Mouse (Mus musculus) spleen, postnatal 36 days (tissue): ENCODE results near the gene Agbl4.

Experiments used
- DNase-seq, 2 experiments: peaks; one replicate each; pipeline ENCODE4 v3.0.0; 2022; ENCODE audit warnings: low spot score in 2 of 2, mixed read lengths in 1 of 2

Agbl4 gene

DNA sequence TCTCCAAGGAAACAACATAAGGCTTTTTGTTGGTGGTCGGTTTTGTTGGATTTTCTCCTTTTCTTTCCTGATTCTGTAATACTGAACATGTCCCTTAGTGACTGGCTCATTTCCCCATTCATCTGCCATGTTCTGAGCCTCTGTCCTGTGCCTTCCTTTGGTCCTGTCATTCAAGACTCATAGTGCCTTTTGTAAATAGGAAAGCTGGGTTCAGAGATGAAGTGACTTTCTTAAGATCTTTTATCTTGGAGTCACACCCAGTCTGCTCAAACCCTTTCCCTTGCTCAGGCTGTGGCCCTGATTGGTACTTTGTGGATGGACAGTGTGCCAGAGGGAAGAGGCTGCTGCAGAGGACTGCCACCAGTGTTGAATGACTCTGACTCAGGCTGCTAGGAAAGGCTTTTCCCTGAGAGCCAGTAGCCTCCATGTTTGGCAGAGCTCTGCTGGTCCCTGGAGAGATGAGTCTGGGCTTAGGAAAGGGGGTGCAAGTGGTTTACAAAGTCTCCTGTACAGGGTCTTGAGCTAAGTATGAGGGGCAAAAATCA, 1047.2 kb downstream of the Agbl4 start:
- DNase-seq = no peak

DNA sequence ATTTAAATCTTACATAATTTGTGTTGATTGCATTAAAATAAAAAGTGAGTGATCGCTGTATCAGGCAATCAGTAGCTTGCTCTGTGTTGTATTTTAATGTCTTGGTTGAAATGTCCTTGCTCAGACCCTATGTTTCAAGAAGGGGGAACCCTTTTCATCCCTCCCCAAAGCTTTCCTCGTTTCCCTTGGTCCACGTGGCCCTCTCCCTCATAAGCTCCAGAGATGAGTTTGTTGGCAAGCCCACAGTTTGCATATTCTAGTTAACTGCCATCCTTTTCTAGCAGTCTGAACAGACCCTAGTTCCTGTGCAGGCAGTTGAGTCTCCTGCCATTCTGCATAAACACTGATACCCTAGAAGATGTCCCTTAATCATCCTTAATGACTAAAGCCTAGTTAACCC, 1050.5 kb downstream of the Agbl4 start:
- no peak for DNase-seq

DNA sequence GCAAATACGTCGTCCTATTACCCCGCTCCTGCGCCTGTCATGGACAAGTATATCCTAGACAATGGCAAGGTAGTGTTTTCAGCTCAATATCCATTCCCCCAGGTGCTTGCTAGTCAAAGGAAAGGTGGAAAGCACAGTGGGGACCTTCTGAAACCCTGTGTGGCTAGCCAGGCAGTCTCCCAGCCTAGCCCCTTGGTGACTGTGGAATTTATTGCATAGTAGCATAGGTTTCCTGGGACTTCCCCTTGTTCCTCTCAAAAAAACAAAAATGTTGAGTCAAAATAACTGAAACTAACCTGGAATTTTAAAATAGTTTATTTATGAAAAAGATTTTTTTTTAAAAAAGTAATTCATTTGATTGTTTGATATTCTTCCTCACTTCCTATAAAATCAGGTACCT, 1051.1 kb downstream of the Agbl4 start:
- DNase-seq = no peak

DNA sequence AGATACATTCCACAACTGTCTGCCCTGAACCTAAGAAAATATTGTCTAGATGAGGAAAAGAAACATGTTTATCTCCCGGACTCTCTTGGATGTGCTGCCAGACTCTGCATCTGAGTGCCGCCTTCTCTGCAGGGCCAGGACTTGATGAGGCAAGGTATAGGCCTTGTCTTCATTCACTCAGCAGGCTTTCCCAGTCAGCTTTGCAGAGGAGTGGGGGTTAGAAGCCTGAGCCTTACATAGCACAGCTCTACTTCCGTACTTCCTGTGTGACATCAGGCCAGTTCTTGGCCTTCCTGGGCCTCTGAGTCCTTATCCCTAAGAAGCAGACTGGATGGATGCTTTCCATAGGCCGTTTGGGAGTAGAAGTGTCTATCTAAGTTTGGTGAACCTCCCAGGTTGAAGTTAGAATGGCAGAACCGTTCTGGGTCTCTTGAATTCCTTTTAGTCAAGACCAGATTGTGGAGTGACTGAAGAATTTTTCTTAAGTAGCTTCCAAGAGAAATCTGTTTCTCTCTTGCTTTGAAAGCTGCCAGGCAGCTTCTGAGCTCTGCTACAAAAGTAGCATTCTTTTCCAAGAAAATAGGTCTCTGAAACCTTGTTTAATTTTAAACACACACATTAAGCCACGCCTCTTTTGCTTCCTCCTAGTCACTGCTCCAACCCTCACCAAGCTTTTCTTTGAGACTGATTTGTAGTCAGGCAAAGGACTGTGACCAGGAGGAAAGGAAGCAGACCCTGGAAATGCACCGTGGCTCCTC, 1052.2 kb downstream of the Agbl4 start:
- no peak for DNase-seq

DNA sequence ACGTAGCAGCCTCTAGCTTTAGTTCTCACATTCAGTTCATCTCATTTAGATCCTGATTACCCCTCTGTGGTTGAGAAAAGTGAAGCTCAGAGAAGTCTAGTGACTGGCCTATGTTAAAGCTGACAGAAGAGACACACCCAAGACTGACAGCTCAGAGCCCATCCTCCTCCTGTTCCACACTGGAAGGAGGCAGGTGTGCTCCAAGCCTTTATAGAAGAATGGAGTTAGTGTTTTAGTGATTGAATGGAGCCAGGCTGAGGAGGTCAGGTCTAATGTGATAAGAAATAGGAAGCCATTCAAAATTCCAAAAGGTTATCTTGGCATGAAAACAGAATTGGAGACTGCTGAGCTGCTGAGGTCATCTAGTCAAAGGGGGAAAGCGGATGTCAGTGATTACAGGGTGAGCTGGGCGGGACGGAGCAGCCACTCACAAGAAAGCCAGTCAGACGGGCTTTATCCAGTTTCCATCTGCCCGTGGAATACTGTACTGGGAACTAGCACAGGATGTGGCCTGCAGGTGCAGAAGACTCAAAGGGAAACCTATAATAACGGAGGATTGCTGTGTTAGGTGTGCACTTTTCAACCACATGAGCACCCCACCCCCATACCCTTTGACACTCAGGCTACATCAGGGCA, 1053.9 kb downstream of the Agbl4 start:
- DNase-seq = no peak

DNA sequence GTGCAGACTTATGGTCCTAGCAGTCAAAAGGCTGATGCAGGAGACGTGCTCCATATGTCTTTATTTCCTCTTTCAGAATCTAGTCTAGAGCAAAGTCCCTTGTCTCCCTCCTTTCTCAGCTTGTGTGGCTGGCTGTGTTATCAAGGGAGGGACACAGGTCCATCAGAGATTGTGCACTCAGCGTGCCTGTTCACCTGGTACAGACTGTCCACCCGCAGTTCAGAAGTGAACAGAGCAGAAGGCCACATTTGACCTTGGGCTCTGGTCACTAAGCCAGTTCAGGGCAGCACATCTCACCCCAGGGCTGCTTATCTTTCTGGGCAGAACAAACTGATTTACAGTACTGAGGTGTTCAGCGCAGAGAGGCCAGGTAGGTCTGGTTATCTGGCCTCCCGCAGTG, 1054.7 kb downstream of the Agbl4 start:
- no peak for DNase-seq

DNA sequence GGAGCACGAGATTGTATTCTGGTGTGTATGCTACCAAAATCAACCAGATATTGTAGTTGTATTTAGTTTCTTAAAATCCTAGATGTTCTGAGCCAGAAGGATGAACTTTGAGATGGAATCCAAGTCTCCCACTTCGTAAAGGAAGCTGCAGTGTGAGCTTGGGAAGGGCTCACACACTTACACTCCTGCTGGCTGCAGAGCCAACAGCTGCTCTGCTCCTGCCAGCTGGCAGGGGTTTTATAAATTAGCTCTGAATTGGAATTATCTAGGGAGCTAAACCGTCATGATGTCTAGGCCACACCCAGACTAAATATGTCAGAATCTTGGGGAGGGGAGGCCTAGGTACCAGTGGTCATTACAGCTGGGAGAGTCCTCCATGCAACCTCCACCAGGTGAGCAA, 1055.8 kb downstream of the Agbl4 start:
- DNase-seq = no peak

DNA sequence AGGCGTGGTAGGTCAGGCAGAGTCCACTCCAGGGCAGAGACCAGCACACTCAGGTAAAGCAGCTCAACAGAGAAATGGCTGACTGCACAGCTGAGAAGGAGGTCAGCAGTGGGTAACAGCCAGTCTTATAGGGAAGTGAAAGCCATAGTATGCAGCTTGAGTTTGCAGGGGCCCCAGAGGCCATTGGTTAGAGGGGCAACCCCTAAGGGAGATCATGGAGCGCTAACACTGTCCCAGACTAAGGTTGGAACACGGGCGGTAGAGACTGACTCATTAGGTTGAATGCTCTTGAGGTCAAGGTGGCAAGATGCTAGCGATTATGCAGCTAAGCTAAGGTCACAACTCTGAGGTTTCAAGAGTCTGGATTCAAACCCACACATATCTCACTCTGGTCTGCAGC, 1058.2 kb downstream of the Agbl4 start:
- peak; percentile 69 to 72 for DNase-seq

DNA sequence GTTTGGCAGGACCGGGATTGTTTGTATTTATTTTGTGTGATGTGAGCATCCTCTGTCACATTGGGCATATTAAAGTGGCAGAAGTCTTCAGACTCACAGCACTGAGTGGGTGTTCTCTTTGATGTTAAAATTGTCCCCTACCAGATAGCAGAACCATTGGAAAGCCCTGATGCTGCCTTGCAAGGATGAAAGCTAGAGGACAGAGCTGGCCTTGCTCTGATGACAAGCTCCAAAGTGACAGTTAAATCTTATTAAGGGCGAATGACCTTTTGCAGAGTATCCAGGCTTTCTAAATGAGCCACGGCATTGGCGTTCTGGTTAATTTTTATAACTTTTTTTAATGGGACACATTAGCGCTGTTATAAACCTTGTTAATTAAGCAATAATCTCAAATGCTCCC, 1060.1 kb downstream of the Agbl4 start:
- DNase-seq = no peak

DNA sequence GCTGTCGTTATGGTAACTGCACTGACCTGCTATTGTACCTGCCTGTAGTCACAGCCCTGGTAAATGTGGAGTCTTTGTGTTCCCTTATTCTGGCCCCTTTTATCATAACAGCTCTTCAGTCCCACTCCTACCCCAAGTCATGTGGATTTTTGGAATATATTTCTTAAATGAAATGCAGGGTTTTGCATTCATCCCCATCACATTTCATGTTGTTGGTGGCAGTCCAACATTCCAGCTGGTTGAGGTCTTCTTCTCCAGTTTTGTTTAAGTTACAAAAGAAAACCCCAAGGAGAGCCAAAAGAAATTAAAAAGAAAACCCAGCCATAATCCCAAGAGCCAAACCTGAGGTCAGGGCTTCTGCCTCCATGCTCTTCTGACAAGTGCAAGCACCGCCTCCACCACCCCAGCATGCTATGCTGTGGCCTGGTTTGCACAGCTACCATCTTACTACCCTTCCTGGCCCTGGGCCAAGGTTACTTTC, 1069.9 kb downstream of the Agbl4 start:
- no peak for DNase-seq

DNA sequence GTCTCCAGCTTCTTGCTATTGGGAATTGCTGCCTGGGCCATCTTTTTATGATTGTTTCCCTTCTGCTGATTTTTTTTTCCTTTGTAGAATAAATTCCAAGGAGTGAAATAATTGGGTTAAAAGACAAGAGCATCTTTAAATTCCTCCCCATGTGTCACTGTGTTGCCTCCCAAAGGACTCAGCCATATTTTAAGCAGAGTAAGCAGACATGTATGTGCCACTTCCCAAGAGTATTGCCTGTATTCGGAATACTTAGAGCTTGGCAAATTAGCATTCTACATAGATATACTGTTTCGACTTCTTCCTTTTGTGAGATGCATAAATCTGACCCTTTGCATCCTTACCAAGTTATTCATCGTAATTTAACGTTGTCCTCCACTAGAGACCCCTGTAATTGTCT, 1070.3 kb downstream of the Agbl4 start:
- DNase-seq = no peak

DNA sequence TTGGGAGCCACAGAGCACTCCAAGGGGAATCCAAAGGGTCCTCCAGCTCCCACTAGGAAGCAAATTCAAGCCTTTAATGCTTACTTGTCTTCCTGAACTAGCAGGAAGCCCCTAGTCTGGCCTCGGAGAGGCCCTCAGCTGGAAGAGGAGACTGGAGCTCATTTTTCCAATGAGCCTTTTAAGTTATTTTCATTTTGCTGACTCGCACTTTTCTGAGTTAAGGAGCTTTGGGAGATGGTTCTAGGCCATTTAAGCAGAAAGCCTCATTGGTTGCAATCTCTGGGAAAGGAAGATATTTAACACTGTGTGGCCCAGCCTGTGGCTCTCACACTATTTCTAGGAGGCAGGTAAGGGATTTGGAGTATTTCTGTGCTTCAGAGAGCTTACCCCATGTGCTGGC, 1072.4 kb downstream of the Agbl4 start:
- no peak for DNase-seq

DNA sequence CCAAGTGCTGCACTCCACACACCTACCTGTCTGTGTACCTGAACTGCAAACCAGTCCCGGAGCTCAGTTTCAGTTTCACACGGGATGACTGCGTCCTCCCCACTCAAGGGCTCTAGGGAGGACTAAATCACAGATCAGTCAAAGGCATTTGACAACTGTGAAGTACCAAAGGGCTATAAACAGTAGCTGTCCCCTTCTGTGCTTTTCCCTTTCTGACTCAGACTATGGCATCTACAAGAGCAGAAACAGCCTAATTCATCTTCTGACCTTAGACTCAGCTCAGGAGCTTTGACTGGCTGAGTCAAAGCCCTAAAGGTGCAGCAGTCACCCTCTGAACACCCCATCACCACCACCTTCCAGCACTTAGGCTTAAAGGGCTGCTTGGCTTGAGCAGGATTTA, 1074.3 kb downstream of the Agbl4 start:
- no peak for DNase-seq

DNA sequence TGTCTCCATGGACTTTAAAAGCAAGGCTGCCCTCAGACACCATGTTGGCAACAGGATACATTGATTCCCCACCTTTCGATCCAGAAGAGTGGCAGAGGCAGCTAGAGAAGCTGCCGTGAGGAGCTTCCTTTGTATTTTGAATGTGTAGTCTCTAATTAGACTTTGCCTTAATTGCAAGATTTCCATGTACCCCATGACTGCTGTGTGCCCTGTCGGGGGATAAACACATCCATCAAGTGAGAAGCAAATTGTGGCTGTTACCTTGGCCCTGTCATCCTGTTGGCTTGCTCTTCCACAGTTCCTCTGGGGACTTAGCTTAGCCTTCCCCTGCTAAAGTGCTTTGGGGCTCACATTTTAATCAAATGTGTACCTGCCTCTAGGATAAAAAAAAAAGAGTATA, 1075.0 kb downstream of the Agbl4 start:
- no peak for DNase-seq

DNA sequence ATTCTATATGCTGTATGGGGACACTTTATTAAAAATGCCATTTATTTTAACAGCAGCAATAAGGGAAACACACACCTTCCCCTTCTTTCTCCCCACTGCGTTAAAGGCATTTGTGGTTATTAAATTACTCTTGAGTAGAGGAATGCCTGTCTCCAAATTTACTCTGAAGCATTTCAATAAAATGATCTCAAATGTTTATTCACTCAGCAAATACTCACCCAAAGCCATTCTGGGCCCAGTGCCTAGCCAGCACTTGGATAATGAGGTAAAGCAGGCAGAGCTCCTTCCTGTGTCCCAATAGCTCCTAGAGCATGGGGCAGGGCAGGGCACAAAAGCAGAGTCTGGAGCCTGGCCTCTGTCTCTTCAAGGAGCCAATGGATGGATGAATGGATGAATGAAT, 1075.6 kb downstream of the Agbl4 start:
- DNase-seq = no peak

DNA sequence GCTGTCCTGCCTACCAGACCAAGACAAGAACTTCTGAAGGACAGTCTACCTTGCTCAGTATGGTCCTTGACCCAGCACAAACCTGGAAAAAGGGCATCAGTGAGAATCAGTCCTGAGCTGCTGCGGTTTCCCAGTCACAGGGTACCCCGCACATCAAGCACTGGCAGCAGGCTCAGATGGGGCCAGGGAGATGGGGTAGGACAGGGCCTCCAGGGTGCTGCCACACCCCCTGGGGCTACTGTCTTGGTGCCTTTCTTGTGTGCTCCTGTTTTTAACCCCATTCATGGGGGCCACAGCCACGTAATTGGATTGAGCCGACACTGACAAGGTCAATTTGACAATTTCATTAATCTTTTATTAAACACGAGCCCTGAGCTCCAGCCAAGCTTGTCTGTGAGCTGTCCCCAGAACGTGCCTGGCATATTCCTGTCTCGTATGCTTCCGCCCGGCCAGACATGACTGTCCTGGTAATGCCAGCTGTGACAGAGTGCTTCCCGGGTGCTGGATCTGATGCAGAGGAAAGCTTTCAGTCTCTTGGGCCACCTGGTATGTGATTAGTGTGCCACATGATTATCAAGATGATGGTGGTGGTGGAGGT, 1078.0 kb downstream of the Agbl4 start:
- DNase-seq = no peak

DNA sequence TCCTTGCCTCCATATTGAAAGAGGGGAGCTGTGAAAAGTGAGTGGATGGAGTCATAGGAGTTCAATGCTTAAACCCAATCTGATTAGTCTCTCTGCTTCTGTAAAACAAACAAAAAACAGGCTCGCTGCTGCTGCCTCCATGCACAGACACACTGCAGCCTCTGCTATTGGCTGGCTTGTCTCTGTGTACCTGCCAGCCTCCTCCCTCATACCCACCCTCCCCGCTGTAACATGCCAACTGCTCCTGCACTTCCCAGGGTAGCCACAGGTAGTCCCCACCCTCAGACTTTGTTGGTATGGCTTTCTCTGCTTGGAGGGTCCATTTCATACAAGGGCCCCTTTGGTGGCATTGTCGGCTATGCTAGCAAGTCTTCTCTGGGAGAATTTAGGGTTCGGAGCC, 1080.0 kb downstream of the Agbl4 start:
- DNase-seq = no peak

DNA sequence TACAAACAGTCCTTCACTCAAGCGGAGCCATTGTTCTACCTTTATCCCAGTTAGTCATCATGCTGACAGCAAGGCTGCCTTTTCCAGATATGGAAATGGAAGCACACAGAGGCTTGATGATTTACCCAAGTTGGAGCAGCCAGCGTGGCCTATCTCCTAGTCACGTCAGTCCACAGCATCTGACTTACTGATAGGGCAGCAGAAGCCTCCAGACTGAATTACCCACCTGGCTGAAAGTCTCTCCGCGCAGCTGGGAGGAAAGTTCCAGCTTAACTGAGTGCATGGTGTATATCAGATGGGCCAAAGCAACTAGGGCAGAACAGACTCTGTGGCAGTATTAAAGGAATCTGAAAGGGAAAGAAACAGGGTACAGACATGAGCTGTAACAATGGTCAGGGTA, 1086.0 kb downstream of the Agbl4 start:
- DNase-seq = no peak

DNA sequence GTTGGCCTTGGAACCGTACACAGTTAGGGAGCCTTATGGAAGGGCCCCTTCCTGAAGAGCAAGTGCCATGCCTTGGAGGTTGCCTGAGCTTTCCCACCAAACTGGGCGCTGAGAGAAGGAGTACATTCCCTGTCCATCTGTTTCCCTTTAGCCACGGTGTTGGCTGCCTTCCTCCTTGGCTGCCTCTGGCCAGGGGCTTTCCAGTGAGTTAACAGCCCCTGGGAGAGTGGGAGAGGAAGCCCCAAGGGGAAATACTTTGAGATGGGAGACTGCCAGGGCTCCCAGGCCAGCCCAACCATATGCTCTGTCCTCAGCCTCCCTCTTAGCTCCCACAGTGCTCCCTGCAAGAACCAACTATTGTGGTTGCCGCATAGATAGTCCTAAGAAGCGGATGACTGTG, 1087.7 kb downstream of the Agbl4 start:
- DNase-seq = peak; percentile 6 to 31

DNA sequence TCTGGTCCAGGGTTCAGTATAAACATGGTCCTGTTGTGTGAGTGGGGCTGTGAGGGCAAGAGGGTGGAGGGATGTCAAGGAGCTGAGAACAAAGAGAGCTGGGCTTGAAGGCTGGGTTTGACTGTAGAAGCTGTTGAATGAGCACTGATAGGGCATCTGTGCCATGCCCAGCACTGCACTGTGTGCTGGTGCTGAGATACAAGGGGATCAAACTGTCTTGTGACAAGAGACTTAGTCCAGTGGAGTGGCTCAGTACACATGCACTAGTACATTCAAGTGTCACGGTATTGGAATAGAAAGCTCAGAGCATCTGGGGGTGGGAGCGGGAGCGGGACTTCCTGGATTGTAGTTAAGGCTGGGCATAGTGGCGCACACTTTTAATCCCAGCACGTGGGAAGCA, 1088.7 kb downstream of the Agbl4 start:
- DNase-seq = no peak

DNA sequence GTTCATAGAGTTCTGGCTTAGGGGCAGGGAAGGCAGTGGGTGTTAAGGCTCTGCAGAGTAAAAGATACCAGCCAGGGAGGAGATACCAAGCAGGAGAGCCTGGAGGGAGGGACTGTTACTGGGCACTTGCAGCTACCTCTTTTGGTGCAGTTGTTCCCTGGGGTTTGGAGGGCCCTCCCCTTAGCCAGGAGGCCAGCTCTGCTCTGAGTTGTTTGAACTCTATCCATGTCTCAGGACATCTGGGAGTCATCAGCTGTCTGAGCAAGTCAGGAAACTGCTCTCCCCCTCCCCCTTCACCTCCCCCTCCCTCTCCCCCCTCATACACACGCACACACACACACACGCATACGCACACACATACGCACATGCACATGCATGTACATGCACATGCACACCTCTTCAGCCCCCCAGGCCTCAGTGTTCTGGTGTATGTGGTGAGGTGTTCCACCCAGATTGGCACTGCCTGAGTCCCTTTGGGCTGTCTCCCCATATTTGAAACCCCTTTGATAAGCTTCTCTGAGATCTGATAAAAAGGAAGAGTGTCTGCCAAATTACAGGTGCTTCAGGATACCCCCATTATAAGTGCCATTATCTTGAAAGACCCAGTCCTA, 1089.9 kb downstream of the Agbl4 start:
- no peak for DNase-seq

DNA sequence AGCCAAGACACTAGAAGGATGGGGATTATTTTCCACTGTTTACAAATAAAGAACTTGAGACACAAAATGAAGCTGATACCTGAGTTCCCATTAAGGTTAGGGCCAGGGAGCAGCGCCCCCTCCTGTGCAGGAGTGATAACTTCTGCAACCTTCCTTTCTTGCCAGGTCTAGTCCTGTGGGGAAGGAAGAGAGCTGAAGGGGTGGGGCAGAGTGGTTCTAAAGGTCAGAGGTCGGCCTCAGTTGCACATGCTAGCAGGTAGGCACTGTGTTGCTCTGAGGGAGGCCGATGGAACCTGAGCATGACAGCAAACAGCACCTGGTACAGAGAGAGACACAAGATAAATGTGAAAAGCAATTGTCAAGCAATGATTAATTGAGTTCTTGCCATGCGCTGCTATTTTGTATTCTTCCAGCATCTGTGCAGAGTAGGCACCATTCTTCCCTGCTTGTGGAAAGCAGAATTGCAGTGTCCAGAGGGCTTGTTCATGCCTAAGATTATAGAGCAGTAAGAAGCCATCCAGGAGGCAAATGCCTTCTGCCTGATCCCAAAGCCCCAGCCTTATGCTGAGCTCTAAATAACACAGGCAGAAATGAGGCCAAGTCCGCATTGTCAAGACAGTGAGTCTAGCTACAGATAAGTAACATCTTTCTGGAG, 1096.4 kb downstream of the Agbl4 start:
- DNase-seq = peak; percentile 26 to 43
